Mouse (Mus musculus) CD4-positive, CD25-positive, alpha-beta regulatory T cell, adult 2 months (primary cell): ENCODE data around the gene Ltbp1.

Source experiments
- DNase-seq: peaks from one replicate; pipeline ENCODE4 v3.0.0-alpha.2; 2012; ENCODE audit warnings: low read depth, low spot score

Gene Ltbp1

GRCm38 (mm10) chr17:75436819-75437218 lies 431.5 kb downstream of the Ltbp1 start:
- DNase-seq = no peak

- DNase-seq = no peak
Measured at GRCm38 (mm10) chr17:75437239-75437750, 431.9 kb downstream of the Ltbp1 start.

GRCm38 (mm10) chr17:75438162-75438561 lies 432.8 kb downstream of the Ltbp1 start:
- no peak for DNase-seq

- no peak for DNase-seq
Measured at GRCm38 (mm10) chr17:75439062-75439461, 433.7 kb downstream of the Ltbp1 start.

- no peak for DNase-seq
Measured at GRCm38 (mm10) chr17:75440619-75441018, 435.3 kb downstream of the Ltbp1 start.

GRCm38 (mm10) chr17:75441260-75441830 lies 436.0 kb downstream of the Ltbp1 start:
- DNase-seq = no peak
